Mouse (Mus musculus) liver, embryonic 14.5 days (tissue): ENCODE measurements around the gene Ccdc69. TPM values are rescaled to one million over a fixed set of nuclear protein-coding genes. Genes with fewer than 3 reads are reported as not detected.

Experiments used
- ATAC-seq: fragments of 200-750 bp; cut with Nextera tagmentation; 2 replicates; pipeline ENCODE4 v1.8.0; 2017; ENCODE audit warnings: moderate number of reproducible peaks, mild to moderate bottlenecking, moderate library complexity; ENCODE audit not compliant: insufficient read depth
- DNase-seq, 3 experiments: peaks; one replicate each; pipeline ENCODE4 v3.0.0-alpha.2; 2012 to 2013; ENCODE audit warnings: low read depth in 3 of 3, low spot score in 3 of 3
- H3K27ac ChIP-seq: fragments of 300-500 bp; sonication (generic); 2 replicates; pipeline ENCODE4 v1.5.1; 2014; ENCODE audit warnings: moderate library complexity, mild to moderate bottlenecking, control low read depth, inconsistent platforms
- H3K27me3 ChIP-seq: fragments of 300-500 bp; sonication (generic); 2 replicates; pipeline ENCODE4 v1.6.1; 2014; ENCODE audit warnings: mild to moderate bottlenecking, low read length, moderate library complexity; ENCODE audit not compliant: control insufficient read depth, insufficient read depth
- H3K36me3 ChIP-seq: fragments of 300-500 bp; sonication (generic); replicated peaks from 2 replicates; pipeline ENCODE4 v1.6.1; 2014; ENCODE audit warnings: low read depth; ENCODE audit not compliant: control insufficient read depth, insufficient read depth
- H3K4me1 ChIP-seq, 2 experiments: fragments of 200-500 bp in 1 of 2; fragments of 300-500 bp in 1 of 2; sonication (generic) in 1 of 2; replicated peaks; 2 replicates each; pipeline ENCODE4 v1.6.1; 2012 to 2014; ENCODE audit warnings: antibody characterized with exemption in 1 of 2, inconsistent platforms in 1 of 2, low read length in 1 of 2; ENCODE audit not compliant: control insufficient read depth in 2 of 2, insufficient read depth in 2 of 2
- H3K4me2 ChIP-seq: fragments of 300-500 bp; sonication (generic); 2 replicates; pipeline ENCODE4 v1.6.1; 2014; ENCODE audit warnings: low read depth, mild to moderate bottlenecking, control low read depth, moderate library complexity
- H3K4me3 ChIP-seq, 2 experiments: fragments of 200-500 bp in 1 of 2; fragments of 300-500 bp in 1 of 2; sonication (generic) in 1 of 2; 2 replicates each; pipeline ENCODE4 v1.5.1; 2012 to 2014; ENCODE audit warnings: low read depth in 2 of 2, low read length in 2 of 2, mild to moderate bottlenecking in 2 of 2, control low read depth in 1 of 2, inconsistent platforms in 1 of 2, moderate library complexity in 1 of 2; ENCODE audit not compliant: insufficient read depth in 1 of 2
- H3K9ac ChIP-seq: fragments of 300-500 bp; sonication (generic); replicated peaks from 2 replicates; pipeline ENCODE4 v1.6.1; 2014; ENCODE audit warnings: mild to moderate bottlenecking, control low read depth, moderate library complexity
- H3K9me3 ChIP-seq: fragments of 300-500 bp; sonication (generic); 2 replicates; pipeline ENCODE4 v1.6.1; 2016; ENCODE audit warnings: low read length, mixed read lengths; ENCODE audit not compliant: control insufficient read depth
- CTCF ChIP-seq: IDR thresholded peaks from 2 replicates; pipeline ENCODE4 v1.5.1; 2016; ENCODE audit warnings: antibody characterized with exemption, low read depth, control low read depth
- EP300 ChIP-seq: IDR thresholded peaks from 2 replicates; pipeline ENCODE4 v1.6.1; 2016; ENCODE audit warnings: antibody characterized with exemption, low read depth
- WGBS: fragments of 180-500 bp; shearing (Covaris S2); extraction: QIAGEN DNeasy Blood & Tissue Kit; methylation state at CpG from one replicate; pipeline ENCODE4 v1.1.7; 2014; ENCODE audit not compliant: insufficient replicate concordance; 5-methylcytosine and 5-hydroxymethylcytosine counted together
- polyA plus RNA-seq, 2 experiments: library from polyadenylated mRNA; depleted of rRNA in 1 of 2; stranded (reverse) in 1 of 2; unstranded in 1 of 2; fragments of >200 nt; fragmentation: Nextera tagmentation in 1 of 2; extraction: Ambion mirVana in 1 of 2; gene quantifications; 2 replicates each; pipeline versions ENCODE4 v1.2.1 to v1.2.3; 2012 to 2014

Ccdc69 gene
- polyA plus RNA-seq, 2 experiments: 0.77 to 1.1 TPM

GRCm38 (mm10) chr11:55025896-55026295, 52.0 kb downstream of the Ccdc69 start:
- 77% methylated on average over 4 of the region's 4 CpGs for WGBS
- H3K4me3 ChIP-seq: no peak overlapping the region
- DNase-seq (no peak), ATAC-seq (no peak)
- H3K9me3 ChIP-seq: no peaks in the 10 kb centered on the region
- TF ChIP-seq CTCF: no peak
- no peak for TF ChIP-seq EP300
- no peaks in the 10 kb centered on the region for H3K36me3 ChIP-seq
- no peak overlapping the region for H3K4me2 ChIP-seq
- no peak overlapping the region for H3K27ac ChIP-seq
- no peaks in the 10 kb centered on the region for H3K27me3 ChIP-seq
- H3K9ac ChIP-seq: no peak overlapping the region
- H3K4me1 ChIP-seq: peaks cover 5 to 41% of the 10 kb centered on the region in 2 experiments; a peak in 2 of 4 replicates

GRCm38 (mm10) chr11:55023583-55023982, 54.3 kb downstream of the Ccdc69 start:
- WGBS: 51% methylated on average over 3 of the region's 3 CpGs
- H3K27ac ChIP-seq: no peak overlapping the region
- H3K36me3 ChIP-seq: no peaks in the 10 kb centered on the region
- no peaks in the 10 kb centered on the region for H3K27me3 ChIP-seq
- DNase-seq (no peak), ATAC-seq (no peak)
- H3K4me2 ChIP-seq: no peak overlapping the region
- H3K9ac ChIP-seq: no peak overlapping the region
- H3K4me3 ChIP-seq: no peak overlapping the region
- peaks cover 5 to 40% of the 10 kb centered on the region in 2 experiments; a peak in 2 of 4 replicates for H3K4me1 ChIP-seq
- no peak for TF ChIP-seq CTCF
- no peak for TF ChIP-seq EP300
- no peaks in the 10 kb centered on the region for H3K9me3 ChIP-seq

GRCm38 (mm10) chr11:55023049-55023564, 54.8 kb downstream of the Ccdc69 start:
- Histone ChIP-seq H3K4me1 (peaks cover 5 to 40% of the 10 kb centered on the region in 2 experiments; a peak in 2 of 4 replicates), H3K27ac (no peak overlapping the region), H3K9me3 (no peaks in the 10 kb centered on the region), H3K4me2 (peak overlapping the region; percentile 2; the same call in 1 of the 2 replicates), H3K36me3 (no peaks in the 10 kb centered on the region), H3K9ac (no peak overlapping the region), H3K27me3 (no peaks in the 10 kb centered on the region), H3K4me3 (no peak overlapping the region)
- TF ChIP-seq CTCF (no peak), EP300 (no peak)
- peak; percentile 73 for ATAC-seq
- peak in 1 of 3 experiments; percentile 53 for DNase-seq
- 10% methylated on average over 10 of the region's 10 CpGs for WGBS

GRCm38 (mm10) chr11:55022508-55022907, 55.4 kb downstream of the Ccdc69 start:
- no peak for DNase-seq
- no peak overlapping the region for H3K9ac ChIP-seq
- TF ChIP-seq EP300 (no peak), CTCF (no peak)
- H3K4me1 ChIP-seq: peaks cover 5 to 35% of the 10 kb centered on the region in 2 experiments; a peak in 2 of 4 replicates
- peak; percentile 19; the same call in 1 of the 2 replicates for ATAC-seq
- H3K27me3 ChIP-seq: no peaks in the 10 kb centered on the region
- H3K4me3 ChIP-seq: no peak overlapping the region
- no peaks in the 10 kb centered on the region for H3K9me3 ChIP-seq
- WGBS: 46% methylated on average over 5 of the region's 5 CpGs
- H3K27ac ChIP-seq: no peak overlapping the region
- H3K4me2 ChIP-seq: 0 out of 2 replicates have a peak overlapping the region, but pooled peaks have one; percentile 2
- H3K36me3 ChIP-seq: no peaks in the 10 kb centered on the region

GRCm38 (mm10) chr11:55021859-55022258, 56.1 kb downstream of the Ccdc69 start:
- 52% methylated on average over 6 of the region's 6 CpGs for WGBS
- Histone ChIP-seq H3K4me2 (no peak overlapping the region), H3K4me1 (peaks cover 5 to 33% of the 10 kb centered on the region in 2 experiments; a peak in 2 of 4 replicates), H3K9ac (no peak overlapping the region), H3K27ac (no peak overlapping the region), H3K4me3 (no peak overlapping the region), H3K9me3 (no peaks in the 10 kb centered on the region), H3K27me3 (no peaks in the 10 kb centered on the region), H3K36me3 (no peaks in the 10 kb centered on the region)
- DNase-seq (no peak), ATAC-seq (no peak)
- no peak for TF ChIP-seq CTCF
- TF ChIP-seq EP300: no peak
